Mouse (Mus musculus) fibroblast of lung, adult 2 months (primary cell): ENCODE measurements around the gene Dnaic2.

Experiments used
- DNase-seq: peaks from one replicate; pipeline ENCODE4 v3.0.0-alpha.2; 2011; ENCODE audit warnings: low read depth

Dnaic2 gene

DNA sequence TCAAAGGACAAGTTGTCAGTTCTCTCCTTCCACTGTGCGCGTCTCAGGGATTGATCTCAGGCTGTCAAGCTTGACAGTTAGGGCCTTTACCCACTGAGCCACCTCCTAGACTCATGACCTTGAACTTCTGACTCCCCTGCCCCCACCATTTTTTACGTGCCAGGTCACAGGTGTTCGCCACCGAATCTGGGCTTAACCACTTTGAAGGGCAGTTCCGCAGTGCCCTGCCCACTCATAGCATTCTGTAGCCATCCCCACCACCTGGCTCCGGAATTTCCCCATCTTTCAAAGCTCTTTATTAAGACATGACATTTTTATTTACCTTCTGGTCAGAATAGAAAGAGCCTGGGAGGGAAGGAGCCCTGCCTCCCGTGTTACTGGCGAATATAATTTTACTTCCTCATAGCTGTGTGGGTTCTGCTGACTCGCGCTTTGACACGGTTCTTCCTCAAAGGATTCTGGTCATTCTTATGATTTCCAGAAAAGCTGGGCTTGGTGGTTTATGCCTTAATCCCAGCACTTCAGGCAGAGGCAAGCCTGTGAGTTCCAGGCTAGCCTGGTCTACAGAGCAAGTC, 20.4 kb downstream of the Dnaic2 start:
- no peak for DNase-seq

DNA sequence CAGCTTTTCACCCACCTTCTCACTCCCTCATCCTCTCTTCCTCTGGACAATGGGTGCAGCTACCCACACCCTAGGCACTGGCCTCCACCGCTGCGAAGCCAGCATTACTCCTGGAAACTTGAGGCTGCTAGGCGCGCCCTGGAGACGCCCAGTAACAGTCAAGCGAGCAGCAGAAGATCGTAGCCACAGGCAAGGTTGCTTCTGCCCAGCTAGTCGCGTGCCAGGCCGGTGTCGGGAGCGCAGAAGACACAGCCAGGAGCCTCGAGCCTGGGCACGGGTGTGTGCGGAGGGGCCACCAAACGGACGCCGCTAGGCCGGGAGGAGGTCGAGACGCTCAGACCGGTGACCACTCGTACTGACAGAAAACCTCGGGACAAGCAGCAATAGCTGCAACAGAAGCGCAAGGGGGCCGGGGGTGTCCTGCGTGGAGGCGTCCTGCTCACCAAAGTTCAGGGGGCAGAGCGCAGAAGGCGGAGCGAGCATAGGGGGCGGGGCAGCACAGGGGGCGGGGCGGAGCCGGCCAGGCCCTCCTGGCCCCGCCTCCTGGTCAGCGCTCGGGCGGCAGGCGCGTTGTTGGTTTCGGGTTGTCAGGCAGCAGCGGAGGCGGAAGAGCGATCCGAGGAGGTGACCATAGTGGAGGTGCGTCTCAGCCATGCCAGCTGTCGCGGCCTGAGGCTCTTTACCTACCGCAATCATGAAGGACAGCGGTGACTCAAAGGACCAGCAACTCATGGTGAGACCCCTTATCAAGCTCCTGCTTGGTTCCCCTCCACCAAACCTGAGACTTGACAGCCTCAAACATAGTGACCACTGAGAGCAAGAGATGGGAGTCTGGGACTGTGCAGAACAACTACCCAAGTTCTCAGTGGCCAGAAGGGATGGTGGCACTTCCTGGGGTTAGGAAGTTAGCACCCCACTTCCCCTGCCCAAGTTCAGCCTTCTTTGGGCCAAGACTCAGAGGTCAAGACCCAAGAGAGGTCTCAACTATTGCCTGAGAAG, 37.9 kb downstream of the Dnaic2 start, which contains the start of gene Kif19a:
TSS of gene Kif19a (plus strand) at position 569 of the 999 bp plus-strand sequence.
- DNase-seq, result no peak

DNA sequence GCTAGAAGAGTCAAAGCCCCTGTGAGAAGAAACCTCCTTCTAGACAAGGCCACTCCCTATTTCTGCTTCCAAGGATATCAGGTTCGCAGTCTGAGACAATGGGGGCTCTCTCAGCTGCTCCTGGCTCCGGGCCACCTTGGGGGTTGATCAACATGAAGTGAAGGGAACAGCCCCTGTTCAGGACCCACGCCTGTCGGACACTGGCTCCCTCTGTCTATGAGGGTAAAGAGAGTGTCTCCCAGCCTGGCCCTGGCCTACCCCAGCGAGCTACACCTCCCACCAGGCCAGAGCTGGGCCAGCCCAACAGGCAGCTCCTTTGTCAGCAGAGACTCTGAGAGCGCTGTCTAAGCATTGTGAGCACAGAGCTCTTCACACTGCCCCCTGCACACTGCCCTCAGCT, 42.7 kb downstream of the Dnaic2 start:
- DNase-seq, result no peak

DNA sequence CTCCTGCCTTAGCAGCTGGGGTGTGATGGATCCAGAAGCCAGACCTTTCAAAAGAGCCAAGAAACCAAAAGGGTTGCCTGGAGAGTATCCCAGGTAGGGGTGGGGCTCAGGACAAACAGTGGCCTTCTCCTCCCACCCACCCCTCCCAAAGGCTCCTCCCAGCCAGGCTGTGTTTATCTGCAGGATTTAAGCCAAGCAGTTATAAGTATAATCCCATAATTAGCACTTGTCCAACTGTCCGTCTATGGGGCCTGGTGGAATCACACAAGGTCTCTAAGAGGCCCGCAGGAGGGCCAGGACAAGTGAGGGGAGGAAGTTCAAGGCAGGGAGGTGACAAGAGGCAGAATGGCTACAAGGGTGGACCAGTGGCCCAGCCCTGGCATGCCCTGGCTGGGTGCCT, 44.7 kb downstream of the Dnaic2 start:
- no peak for DNase-seq

DNA sequence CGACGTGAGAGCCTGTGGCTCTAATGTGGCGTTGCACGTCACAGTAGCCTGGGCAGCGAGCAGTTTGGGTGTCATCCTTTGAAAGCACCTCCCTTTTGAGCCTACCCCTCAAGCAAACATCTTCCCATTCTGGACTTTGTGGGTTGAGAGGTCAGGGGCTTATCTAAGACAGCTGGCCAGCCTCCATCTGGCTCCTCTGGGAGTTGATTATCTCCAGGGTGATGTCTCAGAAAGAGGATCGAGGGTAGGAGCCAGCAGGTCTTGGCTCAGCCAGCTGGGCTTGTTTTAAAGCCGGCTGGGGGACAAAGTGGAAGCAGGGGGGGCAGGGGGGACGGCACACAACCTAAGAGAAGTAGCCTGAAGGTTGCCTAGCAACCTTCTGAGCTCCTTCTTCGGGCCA, 52.9 kb downstream of the Dnaic2 start:
- no peak for DNase-seq

DNA sequence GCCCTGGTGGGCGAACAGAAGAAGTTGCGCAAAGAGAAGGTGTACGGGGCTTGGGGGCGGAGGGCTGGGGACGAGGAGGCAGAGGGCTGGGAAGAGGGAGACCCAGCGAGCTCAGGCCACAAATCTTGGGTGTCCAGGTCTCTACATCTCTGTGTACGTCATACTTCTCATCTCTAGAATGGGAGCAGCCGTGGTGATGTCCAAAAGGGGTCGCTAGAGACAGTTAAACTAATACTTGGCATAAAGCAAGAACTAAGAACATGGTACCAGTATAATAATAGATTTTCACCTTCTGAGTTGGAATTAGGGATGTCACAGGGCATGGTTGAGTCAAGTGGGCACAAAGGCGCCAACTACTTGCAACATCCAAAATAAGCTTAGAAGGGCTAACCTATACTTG, 58.7 kb downstream of the Dnaic2 start:
- DNase-seq, result no peak

DNA sequence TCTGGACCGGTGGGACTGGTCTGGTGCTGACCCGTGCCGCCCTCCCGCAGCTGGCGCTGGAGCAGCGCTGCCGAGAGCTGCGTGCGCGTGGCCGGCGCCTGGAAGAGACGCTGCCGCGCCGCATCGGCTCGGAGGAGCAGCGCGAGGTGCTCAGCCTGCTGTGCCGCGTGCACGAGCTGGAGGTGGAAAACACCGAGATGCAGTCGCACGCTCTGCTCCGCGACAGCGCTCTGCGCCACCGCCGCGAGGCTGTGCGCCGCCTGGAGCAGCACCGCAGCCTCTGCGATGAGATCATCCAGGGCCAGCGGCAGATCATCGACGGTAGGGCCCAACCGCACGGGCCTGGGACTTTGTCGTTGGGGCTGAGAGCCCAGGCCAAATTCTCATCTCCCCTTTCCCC, 59.1 kb downstream of the Dnaic2 start:
- no peak for DNase-seq

DNA sequence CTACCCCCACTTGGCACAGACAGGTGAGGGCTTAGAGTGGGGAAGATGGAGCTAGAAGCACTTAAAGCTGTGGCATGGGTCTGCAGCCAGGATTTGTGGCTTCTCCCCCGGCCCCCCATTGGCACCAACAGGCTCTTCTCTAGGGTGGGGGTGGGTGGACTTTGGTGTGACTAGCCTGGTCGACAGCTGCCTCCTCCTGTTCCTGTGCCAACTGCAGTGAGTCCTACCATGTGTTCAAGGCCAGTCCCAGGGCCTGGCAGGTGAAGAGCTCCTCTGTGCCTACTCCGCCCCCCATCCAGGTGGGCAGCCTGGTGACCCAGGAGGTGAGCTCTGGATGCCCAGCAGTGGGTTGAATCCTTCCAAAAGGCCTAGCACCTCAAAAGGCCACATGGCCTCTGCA, 60.4 kb downstream of the Dnaic2 start:
- DNase-seq, result no peak

DNA sequence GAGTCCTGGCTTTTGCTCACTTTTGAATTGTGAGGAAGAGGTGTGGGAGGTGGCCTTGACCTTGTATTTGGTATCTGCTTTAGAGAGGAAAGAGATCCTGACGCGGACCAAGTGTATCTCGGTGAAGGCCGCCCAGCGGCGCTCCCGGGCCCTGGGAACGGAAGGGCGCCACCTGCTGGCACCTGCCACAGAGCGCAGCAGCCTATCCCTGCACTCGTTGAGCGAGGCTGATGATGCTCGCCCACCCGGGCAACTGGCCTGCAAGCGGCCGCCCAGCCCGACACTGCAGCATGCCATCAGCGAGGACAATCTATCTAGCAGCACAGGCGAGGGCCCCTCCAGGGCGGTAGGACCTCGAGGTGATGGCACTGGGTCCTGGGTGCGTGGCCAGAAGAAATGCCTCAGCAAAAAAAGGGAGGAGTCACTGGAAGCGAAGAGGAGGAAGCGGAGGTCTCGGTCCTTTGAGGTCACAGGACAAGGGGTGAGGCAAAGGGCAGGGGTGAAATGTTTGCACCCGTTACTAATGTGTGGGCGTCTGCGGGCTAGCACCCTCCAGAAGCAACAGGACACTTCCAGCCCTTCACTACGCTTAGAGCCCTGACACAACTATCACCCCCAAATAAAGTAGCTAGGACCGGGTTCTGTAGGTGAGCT, 62.0 kb downstream of the Dnaic2 start:
- DNase-seq, result no peak

DNA sequence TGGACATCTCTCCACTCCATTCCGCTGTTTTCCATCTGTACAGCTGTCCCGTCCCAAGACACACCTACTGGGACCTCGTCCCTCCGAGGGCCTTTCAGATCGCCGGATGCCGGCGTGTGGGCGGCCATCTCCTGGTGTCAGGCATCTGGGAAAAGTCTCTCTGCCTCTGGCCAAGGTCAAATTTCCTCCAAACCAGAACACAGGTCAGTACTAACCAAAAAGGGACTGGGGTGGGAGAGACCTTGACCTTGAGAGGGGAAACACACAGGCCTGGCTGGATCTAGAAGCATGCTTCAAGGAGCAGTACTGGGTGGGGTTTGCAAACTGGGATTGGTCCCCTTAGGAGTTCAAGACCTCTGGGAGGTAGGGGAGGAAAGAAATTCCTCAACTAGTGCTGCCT, 62.5 kb downstream of the Dnaic2 start:
- no peak for DNase-seq

DNA sequence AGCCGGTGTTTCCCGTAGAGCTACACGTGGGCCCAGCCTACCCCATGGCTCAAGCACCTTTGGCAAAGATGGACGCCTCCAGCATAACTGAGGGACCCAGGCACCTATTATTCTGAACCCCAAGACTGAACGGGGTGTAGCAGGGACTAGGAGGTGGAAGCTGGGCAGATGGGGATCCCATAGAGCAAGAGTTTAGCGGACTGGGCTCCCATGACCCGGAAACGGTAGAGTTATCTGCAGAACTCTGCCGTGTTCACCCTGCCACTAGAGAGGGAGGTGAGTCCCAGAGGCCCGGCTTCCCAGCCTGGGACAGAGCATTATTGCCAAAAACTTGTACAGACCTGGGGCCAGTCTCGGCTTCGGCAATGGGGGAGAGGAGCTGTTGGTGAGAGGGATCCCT, 63.0 kb downstream of the Dnaic2 start:
- DNase-seq, result no peak

DNA sequence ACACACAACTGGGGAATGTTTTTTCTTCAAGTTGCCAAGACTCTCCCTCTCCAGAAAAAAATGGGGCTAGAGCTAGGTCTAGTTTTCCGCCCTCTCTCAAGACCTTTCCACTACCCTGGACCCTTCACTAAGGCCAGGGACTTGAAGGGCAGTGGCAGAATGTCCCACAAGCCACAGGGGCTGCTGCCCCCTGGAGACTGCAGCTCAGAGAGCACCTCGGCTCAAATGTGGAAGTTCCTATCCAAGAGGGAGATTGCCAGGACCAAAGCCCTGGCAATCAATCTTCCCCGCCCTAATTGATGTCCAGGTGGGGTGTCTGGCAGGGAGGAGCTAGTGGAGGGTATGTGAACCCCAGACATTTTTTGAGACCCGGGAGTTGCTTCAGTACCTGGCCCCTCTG, 63.6 kb downstream of the Dnaic2 start:
- no peak for DNase-seq

DNA sequence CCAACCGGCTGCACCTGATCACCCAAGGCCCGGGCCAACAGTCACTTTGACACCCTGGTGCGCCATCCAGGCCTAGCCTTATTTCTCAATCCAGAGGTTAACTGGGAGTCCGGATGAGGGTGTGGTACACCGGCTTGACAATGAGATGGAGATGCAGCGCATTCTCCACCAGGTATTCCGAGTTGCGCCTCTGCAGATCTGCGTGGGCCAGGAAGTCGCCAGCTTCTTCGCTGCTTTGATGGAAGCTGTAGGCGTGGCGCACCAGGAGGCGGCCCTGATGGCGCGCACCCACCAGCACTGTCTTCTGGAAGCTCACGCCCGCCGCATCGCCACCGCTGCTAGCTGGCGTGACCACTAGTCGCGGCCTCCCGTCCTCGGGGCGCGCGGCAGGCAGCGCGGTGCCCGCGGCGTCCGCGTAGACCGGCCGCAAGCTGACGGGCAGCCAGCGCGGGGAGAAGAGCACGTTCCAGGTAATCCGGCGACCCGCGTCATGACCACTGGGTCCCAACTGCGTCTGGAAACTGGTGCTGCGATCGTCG, 64.2 kb downstream of the Dnaic2 start:
- no peak for DNase-seq

DNA sequence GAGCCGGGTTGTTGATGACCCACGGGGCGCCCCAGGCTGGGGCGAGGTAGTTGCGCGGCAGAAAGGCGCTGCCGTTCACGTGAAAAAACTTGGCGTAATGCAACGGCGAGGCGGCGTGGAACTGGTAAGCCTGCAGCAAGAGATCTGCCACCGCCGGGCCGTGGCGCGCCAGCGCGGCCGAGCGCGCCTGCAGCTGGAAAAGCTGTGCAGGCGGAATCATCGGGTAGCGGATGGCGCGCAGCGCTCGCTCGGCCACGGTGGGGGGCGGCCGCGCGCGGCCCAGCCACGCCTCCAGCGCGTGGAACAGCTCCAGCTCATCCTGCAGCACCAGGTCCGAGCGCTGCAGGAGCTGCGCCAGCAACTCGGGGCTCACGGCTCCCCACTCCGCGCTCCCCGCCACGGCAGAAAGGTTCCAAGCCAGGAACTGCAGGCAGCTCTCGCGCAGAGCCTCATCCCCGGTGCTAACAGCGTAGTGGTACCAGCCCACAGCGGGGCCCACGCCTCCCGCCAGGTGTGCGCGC, 64.7 kb downstream of the Dnaic2 start:
- DNase-seq, result no peak

DNA sequence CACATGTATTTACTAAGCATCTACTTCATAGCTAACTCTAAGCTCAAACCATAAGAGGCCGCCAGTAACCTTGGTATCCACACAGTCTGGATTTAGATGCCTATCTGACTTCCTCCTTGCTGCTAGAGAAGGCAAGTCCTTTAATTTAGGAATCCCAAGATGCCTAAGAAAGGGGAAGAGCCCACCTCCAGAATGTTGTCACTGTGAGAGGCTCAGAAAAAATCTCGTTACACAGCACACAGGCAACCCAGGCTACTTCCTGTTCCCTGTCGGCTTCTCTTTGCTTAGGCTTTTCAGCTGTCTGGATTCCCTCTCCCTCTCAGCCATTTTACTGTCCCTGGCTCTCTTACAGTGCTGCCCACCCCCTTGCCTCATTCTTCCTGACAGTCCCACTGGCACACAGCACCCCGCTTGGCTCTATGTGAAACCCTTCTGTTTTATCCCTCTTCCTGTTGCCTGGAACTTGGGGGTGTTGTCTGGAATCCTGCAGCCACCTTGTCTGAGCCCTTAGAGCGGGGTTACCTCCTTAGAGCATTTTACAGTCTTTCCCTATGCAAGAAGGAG, 65.8 kb downstream of the Dnaic2 start:
- DNase-seq, result no peak

DNA sequence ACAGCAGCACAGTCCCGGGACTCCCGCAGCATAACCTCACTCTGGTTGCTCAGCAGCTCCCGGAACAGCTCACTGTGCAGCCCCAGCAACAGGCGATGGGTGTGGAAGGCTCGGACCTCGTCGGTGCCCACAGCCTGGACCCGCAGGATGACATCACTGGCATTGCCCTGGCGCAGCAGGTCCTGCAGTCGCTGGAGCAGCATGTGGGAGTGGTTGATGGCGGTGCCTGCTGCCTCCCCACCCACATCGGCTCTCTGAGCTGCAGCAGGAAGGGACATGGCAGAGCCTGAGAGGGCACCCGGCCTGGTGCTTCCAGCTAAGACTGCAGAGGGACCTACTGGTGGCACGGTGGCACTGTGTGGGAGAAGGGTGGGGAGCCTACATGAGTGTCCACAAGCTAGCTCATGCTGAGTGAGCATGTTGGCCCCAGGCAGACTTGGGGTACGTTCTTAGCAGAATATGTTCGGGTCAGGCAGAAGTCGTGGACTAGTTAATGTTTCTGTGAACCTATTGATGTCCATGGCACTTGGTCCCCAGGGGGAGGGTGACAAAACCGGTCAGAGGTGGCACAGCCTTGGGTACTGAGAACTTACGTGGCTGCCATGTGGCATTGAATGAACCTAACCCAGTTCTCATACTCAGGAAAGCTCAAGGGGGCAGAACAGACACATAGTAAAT, 66.8 kb downstream of the Dnaic2 start:
- DNase-seq, result no peak

DNA sequence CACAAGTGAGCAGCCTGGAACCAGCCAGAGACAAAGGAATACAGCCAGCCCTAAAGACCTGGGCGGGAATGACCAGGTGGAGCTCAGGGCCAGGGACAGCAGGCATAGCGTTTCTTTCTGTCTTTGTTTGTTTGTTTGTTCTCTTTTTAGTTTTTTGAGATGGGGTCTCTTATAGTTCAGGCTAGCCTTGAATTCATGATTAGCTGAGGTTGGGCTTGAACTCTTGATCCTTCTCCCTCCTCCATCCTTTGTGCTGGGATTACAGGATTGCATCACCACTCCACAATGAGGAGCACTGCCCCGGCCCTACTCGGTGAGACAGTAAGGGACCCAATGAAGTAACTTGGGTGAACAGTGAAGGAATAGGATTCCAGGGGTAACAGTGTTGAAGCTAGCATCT, 67.5 kb downstream of the Dnaic2 start:
- no peak for DNase-seq

DNA sequence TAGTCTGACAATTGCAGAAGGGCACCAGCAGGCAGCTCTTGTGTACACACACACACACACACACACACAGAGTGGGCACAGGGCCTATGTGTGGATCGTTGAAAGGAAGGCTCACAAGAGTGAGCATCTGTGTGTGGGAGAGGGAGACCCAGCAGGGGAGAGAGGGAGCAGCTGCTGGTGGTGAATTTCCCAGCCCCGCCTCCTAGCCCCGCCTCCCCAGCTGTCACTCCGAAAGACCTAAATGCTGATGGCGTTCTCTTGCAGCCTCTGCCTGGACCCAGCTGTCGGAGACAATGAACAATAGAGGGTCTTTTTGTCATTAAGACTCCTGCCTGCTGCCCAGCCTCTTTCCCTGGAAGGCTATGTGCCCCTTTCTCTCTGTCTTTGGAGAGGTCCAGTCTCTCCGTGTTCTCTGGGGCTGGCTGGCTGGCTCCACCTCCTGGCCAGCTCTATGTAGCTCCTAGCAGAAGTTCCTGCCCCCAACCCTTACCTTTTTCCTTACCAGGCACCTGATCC, 68.1 kb downstream of the Dnaic2 start:
- no peak for DNase-seq

DNA sequence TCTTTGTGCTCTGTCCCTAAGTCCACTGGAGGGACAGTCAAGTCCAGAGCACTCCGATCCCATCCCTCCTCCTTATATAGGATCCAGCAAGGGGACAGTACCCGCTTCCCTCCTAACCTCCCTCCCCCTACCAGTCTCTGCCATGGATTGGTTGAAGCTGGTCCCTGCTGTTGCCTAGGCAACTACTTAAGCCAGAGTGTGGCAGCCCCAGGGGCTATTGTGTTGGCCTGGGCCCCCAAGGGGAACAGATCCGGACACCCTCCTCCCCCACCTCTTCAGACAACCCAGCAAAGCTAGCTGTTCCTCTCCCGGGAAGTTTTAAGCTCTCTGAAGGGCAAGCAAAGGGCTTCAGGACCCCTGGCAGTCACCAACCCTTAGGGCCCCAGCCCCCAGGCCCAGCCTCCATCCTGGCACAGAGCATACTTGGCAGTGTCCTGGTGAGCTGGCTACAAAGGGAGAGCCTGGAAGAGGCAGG, 68.7 kb downstream of the Dnaic2 start, which contains the start of gene Btbd17:
TSS of gene Btbd17 (minus strand) at position 98 of the 475 bp plus-strand sequence.
- DNase-seq, result no peak

DNA sequence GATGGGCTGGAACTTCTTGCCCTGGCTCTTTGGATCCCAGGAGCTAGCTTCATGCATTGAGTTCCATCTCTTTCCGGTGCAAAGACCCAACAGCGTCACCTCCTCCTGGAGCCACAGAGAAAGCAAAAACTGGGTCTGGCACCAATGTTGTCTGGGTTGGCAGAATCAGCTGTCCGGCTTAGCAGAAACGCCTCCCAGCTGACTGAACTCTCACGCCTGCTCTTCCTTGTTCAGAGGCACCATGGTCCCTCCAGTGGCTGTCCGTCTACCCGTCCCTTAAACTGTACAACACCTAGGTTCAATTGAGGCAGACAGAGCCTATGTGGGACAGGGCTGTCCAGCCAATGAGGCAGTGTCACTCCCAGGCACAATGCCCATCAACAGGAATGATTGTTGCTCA, 70.0 kb downstream of the Dnaic2 start:
- no peak for DNase-seq

DNA sequence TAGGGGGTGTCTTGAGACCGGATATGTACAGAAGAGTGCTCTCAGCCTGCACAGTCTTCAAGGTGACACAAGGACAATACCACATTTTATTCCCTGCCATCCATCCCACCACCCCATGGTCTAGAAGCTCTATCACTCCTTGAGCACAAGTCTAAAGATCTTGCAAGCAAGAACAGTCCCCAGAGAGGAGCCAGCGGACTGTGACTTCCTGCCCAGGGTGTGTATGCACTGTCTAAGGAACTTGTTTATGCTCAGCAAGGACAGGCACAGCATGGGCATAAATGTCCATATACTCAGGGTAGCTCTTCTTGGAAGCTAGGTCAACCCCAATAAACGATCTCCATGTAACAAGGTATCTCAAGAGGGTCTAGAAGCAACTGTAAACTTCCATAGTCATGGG, 70.8 kb downstream of the Dnaic2 start:
- no peak for DNase-seq
